ENCODE assay signal across 27 mouse cellular contexts in genomic region chr3:58327721-58328120, GRCm38 (mm10).
"Had no signal": no experiment of that assay in that cellular context is flagged by ENCODE, and none has a peak within 500 bp of the region (broad histone marks: within the 10 kb centered on the region; RNA-seq: fewer than 3 reads in every experiment).

No protein-coding gene starts in this region.

- H3K36me3 ChIP-seq: heart, embryonic 12.5 days; hindbrain, embryonic 10.5 days; hindbrain, embryonic 12.5 days; intestine, embryonic 15.5 days; limb, embryonic 10.5 days; limb, embryonic 12.5 days; liver, embryonic 13.5 days had no signal

- H3K9ac ChIP-seq: heart, embryonic 12.5 days; hindbrain, embryonic 12.5 days; hindbrain, embryonic 14.5 days; intestine, embryonic 15.5 days; limb, embryonic 12.5 days; liver, embryonic 13.5 days had no signal

- H3K4me3 ChIP-seq: gastrocnemius, adult 2 months; heart, adult 2 months; heart, embryonic 12.5 days; hindbrain, embryonic 10.5 days; hindbrain, embryonic 12.5 days; intestine, embryonic 15.5 days; layer of hippocampus, adult 2 months; left cerebral cortex, adult 2 months; limb, embryonic 10.5 days; limb, embryonic 12.5 days; liver, embryonic 13.5 days had no signal

- ATAC-seq: hindbrain, embryonic 16.5 days; inflammation-experienced regulatory T-cells, adult 6 months; intestine, embryonic 15.5 days; intestine, postnatal 0 days had no signal

- H3K9me3 ChIP-seq: heart, embryonic 12.5 days; hindbrain, embryonic 10.5 days; hindbrain, embryonic 12.5 days; intestine, embryonic 15.5 days; limb, embryonic 10.5 days; limb, embryonic 12.5 days; liver, embryonic 13.5 days had no signal

- DNase-seq: gastrocnemius, adult 2 months; gastrocnemius, postnatal 14 days; gastrocnemius, postnatal 36 days; heart, adult 11 months; heart, adult 2 months; heart, postnatal 10 days; heart, postnatal 4 days; kidney, adult 18-20 months; kidney, adult 8-10 months; kidney, postnatal 10 days; kidney, postnatal 25 days; kidney, postnatal 4 days; liver; liver, embryonic 13.5 days had no signal

- H3K27me3 ChIP-seq: heart, embryonic 12.5 days; hindbrain, embryonic 12.5 days; intestine, embryonic 15.5 days; limb, embryonic 12.5 days; liver, embryonic 13.5 days had no signal

- H3K4me1 ChIP-seq: hindbrain, embryonic 10.5 days; hindbrain, embryonic 12.5 days; intestine, embryonic 15.5 days; limb, embryonic 10.5 days; limb, embryonic 12.5 days; liver, embryonic 13.5 days had no signal

- H3K4me2 ChIP-seq: heart, embryonic 12.5 days; hindbrain, embryonic 12.5 days; hindbrain, embryonic 14.5 days; intestine, embryonic 15.5 days; limb, embryonic 12.5 days; liver, embryonic 11.5 days; liver, embryonic 13.5 days had no signal

- H3K27ac ChIP-seq: gastrocnemius, adult 2 months; heart, adult 2 months; hindbrain, embryonic 10.5 days; hindbrain, embryonic 12.5 days; hindbrain, embryonic 14.5 days; intestine, embryonic 15.5 days; layer of hippocampus, adult 2 months; left cerebral cortex, adult 2 months; limb, embryonic 10.5 days; limb, embryonic 12.5 days; liver, embryonic 13.5 days had no signal
